Mouse (Mus musculus): ENCODE data around the gene Zfp536.

GRCm38 (mm10) chr7:37548805-37549204 lies 224.6 kb downstream of the Zfp536 start:
- no peak for TF ChIP-seq EP300 (IDR thresholded peaks at IDR 0.05; ENCODE audit: insufficient read depth, low read depth, low read length)
- no peak for TF ChIP-seq POLR2A (IDR thresholded peaks at IDR 0.05; ENCODE audit: insufficient read depth, low read depth, low read length)

All from heart, adult 2 months (tissue).